Mouse (Mus musculus) hindlimb bud, embryonic 11.5 days (tissue): ENCODE measurements at regions not wholly inside any gene's neighbourhood (a gene's known extent, or its start where the extent isn't known, plus 50 kb on each side); places are given as distances from the start of the nearest gene placed in this dataset.

ENCODE experiments used
- DNase-seq: peaks from one replicate; pipeline ENCODE4 v3.0.0-alpha.2; 2012; ENCODE audit warnings: low read depth, low spot score; ENCODE audit errors: extremely low spot score

GRCm38 (mm10) chr7:135880446-135880845, 164.3 kb upstream of the Mki67 start:
- no peak for DNase-seq

DNA sequence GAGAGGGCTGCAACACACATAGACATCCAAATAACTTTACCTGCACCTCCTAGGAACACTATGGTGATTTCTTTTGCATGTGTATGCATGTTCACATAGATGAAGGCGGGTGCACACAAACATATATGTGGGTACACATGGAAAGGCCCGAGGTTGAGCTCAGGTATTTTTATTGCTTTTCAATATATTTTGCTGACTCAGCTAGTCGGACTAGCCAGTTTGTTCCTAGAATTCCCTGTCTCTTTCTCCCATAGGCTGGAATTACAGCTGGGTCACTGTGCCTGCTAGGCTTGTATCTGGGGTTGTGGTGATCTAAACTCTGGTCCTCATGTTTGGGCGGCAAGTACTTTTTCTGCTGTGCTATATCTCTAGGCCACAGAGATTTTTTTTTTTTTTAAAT, 166.1 kb upstream of the Mki67 start:
- no peak for DNase-seq

DNA sequence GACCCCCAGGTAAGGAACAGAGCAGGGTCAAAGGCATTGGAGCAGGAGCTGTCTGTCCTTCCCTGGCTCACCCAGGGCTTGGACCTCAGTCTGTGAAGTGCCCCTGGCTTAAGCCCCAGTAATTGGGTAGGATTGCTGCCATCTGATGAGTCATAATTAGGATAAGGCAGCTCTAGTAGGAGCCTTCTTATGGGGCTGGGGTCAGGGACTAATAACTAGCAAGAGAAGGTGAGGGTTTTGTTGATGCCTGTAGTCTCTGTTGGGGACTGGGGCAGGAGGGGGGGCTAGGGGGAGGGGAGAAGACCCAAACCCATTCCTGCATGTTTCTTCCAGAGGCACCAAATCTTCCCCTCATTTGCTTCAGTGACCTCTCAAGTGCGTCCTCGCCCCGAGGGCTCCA, 172.4 kb upstream of the Mki67 start:
- DNase-seq: no peak

DNA sequence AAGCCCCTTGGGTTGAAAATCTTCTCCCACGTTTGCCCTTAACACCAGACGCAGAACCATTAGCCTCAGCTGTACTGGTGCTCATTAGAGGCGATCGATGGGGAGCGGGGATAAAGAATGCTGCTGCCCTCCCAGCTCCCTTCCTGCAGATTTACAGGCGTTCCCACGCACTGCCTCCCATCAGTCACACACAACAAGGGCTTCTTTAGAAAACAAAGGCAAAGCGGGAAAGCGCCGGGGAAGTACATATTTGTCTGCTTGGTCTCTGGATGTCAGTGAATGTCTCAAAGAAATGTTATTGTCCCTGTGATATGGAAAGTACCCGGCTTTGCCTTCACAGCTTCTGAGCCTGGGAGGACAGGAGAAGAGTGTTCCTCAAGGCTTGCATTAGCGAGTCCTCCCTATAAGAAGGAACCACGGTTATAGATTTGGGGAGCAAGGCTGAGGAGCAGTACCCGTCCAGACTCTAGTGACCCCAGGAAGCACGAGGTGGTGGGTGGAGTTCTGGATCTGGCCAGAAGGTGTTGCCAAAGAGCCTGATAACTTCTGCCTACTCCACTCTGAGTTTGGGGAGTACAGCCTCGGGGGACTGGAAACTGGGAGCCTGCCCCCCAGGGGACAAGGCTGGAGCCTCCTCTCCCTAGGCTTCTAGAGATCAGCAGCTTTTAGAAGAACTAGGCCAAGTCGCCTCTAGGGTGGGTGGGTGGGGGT, 173.0 kb upstream of the Mki67 start:
- DNase-seq: peak; percentile 52

- DNase-seq: no peak
Measured at GRCm38 (mm10) chr7:135898876-135899275, 182.7 kb upstream of the Mki67 start.

DNA sequence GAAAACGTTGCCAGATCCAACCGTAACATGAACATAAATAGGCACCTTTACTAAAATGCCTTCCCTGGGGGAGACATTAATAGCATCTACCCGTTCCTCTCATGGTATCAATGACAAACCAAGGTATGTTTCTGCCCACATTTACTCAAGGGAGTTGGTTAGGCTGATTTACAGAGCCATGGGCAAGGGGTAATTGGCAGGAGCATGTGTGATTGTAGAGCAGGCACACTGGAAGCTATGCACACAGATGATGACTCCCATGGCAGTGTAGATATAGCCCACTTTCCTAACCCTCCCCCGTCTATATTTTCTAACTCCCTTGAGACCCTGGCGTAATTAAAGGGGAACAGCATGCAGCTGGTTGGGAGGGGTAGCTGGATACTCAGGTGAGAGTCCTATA, 183.6 kb upstream of the Mki67 start:
- no peak for DNase-seq

DNA sequence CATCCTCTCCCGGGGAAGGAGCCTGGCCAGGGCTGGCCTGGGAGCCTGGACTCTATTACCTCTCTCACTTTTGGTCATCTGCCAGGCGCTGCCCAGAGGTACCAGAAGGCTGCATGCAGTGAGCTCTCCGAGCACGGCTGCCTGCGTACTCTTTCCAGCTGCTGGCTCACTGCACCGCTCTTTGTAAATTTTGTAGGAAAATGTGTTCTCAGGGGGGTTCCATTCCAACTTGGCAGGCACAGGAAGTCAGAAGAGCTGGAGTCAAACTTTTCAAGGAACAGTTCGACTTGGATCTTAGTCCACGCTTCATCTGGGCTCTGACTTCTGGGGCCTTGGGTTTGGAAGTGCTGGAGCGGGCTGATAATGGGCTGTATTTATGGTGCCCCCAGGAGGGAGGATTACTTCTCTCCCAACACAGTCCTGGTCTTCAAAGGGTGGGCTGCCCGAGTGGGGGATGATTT, 184.7 kb upstream of the Mki67 start:
- peak; percentile 22 for DNase-seq

- no peak for DNase-seq
Measured at GRCm38 (mm10) chr7:135902106-135903055, 186.2 kb upstream of the Mki67 start.

DNA sequence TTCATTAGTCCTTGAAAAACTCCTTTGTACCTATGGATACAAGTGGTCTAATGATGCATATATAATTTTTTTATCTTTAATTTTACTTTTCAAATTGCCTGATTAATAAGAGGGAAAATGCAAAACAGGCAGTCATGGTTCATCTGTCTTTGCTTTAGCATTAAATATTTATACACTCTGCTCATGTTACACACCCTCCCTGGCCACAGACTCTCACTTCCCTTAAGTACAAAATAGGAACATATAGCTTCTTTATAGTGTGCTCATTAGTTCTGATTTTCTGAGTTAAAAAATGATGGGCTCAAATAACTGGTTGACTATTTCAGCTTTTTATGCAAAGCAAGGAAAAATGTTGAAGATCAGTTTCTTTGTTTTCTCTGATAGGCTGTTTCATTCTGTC, 195.2 kb upstream of the Mki67 start:
- no peak for DNase-seq

GRCm38 (mm10) chr7:135913923-135914634, 197.9 kb upstream of the Mki67 start:
- no peak for DNase-seq

- DNase-seq: no peak
Measured at GRCm38 (mm10) chr7:135923876-135924275, 207.7 kb upstream of the Mki67 start.

DNA sequence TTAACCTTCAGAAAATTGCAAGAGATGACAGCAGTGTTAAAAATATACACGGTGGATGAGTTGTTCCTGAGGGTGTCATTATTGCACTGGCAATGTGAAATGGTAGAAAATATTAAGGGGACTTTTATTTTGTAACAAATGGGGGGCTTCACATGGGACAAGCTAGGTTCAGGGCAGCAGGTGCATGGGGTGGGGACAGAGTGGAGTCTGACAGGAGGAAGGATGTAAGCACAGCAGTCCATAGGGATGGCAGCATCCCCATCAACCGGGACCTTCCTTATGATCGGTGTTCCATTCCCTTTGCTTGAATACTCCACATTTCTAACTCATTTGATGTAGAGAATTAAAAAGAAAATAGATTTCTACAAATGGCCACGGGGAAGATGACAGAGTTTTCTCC, 208.5 kb upstream of the Mki67 start:
- no peak for DNase-seq

DNA sequence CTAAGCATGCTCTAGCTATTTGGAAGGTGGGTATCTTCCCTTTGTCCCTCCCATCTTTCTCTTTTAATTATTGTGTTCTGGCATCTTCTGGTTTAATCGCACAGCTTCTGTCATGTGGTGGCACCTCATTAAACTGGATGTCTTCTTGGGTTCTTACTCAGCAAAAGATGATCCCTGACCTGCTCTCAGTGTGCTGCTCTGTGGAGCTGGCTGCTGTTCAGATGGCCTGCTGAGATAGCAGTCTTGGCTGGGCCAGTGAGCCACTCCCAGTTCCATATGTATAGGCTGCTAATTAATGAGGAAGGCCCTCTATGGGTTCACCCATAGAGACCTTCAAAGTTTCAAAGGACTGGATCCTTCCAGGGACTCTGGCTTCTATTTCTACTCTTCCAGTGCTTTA, 213.9 kb upstream of the Mki67 start:
- no peak for DNase-seq

- no peak for DNase-seq
Measured at GRCm38 (mm10) chr7:135932595-135933175, 216.5 kb upstream of the Mki67 start.

- DNase-seq: no peak
Measured at GRCm38 (mm10) chr7:135935180-135935579, 219.0 kb upstream of the Mki67 start.

DNA sequence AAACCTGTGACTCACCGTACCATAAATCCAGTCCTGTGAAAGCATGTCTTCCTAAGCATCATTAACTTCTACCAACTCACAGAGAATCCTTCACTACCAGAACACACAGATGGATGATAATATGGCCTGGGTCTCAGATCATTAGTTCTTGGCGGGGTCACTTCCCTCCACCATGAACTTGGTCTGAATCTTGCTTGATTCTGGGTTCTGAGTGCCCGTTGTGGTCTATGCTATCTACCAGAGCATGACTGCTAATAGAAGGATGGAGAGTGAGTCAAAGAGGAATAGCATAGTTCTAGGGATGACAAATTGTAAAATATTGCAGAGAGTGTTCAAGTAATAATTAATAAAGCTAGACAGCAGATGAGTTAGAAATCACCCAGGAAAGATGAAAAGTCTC, 221.3 kb upstream of the Mki67 start:
- no peak for DNase-seq

DNA sequence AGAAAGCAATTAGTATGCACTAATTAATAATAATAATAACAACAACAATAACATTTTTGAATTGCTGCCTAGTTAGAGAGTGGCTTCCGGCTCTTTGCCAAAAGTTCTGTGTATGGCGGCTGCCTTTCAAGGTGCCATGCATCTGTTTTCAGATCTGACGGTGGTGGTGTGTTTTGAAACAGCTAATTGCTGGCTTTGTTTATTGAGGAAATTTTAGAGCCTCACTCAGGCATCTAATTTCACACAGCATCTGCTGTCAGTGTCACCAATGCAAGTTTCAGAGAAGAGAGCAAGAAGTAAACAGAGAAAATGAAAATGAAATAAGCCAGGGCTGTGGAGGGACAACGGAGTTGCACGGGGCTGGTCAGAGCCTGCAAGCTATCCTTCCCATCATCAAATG, 223.2 kb upstream of the Mki67 start:
- no peak for DNase-seq

- no peak for DNase-seq
Measured at GRCm38 (mm10) chr7:135942826-135943225, 226.7 kb upstream of the Mki67 start.

- DNase-seq: no peak
Measured at GRCm38 (mm10) chr7:135946071-135946646, 230.0 kb upstream of the Mki67 start.

GRCm38 (mm10) chr7:135961026-135961425, 244.9 kb upstream of the Mki67 start:
- no peak for DNase-seq

- DNase-seq: no peak
Measured at GRCm38 (mm10) chr7:135965528-135965927, 249.4 kb upstream of the Mki67 start.
